Mouse (Mus musculus) fibroblast of lung, adult 2 months (primary cell): Measurements from ENCODE around the gene Platr17.
A peak's percentile ranks its signal among the peaks of the same experiment; 100 is the strongest.

ENCODE experiments used
- DNase-seq: peaks from one replicate; pipeline ENCODE4 v3.0.0-alpha.2; 2011; ENCODE audit warnings: low read depth

Platr17 gene

DNA sequence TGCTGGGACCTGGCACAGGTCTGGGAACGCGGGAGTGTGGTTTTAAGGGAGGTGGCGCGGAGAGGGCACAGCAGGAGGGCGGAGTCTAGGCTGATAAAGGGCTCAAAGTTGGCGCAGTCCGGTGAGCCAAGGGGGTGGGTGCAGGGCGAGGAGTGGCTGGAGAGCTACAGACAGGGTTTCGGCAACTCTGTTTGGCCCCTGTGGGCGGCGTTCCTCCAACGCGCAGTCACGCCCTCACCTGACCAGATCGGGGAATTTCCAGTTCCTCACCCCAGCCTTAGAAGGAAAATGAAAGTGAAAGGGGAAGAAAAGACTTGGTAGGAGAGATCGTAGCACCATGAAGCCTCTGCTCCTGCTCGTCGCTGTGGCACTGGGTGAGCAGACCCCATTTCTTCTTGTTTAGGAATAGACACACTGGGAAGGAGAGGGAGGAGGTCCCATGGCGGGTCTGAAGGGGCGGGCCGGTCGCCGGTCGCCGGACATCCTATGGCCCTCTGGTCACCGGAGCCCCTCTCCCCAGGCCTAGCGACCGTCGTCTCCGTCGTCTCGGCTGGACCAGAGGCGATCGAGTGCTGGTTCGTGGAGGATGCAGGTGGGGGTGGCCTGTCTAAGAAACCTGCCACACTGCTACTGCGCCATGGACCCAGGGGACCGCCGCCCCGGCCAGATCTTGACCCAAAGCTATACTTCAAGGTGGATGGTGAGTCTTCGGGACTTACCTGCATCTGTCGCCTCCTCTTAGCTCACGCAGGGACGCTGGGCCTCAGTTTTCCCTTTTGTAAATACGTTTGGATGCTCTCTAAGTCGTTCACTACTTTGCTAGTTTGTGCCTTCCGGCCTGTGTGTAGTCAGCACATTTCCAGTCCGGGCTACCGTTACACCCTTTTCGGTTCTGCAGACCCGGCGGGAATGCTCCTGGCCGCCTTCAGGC, 14.7 kb downstream of the Platr17 start:
- peak; percentile 78 for DNase-seq

DNA sequence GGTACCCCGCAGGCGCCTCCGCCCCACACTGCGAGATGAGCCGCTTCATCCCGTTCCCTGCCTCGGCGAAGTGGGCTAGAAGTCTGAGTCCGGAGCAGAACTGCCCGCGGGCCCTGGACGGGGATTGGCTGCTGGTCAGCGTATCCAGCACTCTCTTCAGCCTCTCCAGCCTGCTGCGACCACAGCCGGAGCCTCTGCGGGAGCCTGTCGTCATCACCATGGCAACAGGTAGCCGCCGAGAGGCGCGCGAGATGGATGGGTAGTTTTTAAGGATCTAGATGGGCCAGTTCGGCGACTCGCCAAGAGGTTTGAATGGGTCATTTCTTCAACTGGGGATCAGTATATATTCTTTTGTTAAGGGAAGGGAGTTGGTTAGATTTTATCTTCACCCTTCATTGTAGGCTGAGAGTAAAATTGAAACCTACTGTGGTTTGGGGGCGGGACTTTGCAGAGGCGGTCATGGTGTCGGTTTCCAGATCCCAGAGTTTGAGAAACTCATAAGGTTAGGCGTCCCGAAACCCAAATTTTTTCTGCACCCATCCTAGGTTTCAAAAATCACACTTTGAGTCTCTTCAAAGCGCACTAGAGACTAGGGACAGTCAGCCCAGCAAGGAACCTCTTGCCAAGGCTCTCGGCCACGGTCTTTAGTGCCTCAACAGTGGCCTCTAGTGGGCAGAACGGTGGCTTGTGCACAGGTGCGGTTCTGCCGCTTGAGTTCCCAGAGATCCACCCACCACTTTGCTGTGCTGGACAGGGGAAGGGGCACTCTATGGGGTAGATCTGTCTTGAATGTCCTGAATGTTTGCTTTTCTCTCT, 15.6 kb downstream of the Platr17 start:
- DNase-seq, result peak; percentile 64

GRCm38 (mm10) chr17:33921361-33921760, 16.4 kb downstream of the Platr17 start:
- DNase-seq, result no peak

DNA sequence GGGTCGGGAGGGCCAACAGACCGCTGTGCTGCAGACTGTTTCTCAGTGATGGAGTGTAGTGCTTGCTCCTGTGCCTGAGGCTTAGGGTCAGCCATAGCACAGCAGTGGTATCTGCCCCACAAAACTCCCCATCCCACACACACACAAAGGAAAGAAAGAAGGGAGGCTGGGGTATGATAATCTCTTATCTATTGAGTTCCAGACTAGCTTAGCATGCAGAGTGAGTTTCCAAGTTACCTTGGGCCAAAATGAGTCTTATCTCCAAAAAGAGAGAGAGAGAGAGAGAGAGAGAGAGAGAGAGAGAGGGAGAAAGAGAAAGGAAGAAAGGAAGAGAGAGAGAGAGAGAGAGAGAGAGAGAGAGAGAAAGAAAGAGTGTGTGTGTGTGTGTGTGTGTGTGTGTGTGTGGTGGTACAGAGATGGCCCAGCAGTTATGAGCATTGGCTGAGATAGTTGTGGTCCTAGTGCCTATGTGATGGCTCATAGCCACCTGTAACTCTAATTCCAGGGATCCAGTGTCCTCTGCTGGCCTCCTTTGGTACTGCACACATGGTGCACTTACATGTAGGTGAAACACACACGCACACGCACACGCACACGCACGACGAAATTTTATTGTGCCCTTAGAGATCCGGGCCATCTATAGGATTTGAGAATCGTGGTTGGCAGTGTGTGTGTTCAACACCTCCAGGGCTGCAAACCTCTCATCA, 19.8 kb downstream of the Platr17 start:
- no peak for DNase-seq

DNA sequence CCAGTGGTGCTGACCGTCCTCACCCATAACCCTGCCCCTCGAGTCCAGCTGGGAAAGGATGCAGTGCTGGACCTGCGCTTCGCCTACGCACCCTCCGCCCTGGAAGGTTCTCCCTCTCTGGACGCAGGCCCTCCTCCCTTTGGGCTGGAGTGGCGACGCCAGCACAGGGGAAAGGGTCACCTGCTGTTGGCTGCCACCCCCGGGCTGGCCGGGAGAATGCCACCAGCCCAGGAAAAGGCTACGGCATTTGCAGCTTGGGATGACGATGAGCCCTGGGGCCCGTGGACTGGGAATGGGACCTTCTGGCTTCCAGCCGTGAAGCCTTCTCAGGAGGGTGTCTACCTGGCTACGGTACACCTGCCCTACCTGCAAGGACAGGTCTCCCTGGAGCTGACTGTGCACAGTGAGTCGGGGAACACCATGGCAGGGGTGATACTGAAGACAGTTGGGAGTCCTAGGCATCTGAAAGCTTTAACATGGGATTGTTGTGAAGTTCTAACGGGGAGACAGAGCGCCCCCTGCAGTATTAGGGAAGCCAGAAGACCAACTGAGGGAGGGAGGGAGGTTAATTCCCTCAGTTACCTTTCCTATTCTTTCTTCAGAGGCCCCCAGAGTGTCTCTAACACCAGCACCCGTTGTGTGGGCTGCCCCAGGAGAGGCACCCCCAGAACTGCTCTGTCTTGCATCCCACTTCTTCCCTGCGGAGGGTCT, 20.6 kb downstream of the Platr17 start:
- no peak for DNase-seq

GRCm38 (mm10) chr17:33926207-33926932, 21.4 kb downstream of the Platr17 start:
- DNase-seq, result no peak

DNA sequence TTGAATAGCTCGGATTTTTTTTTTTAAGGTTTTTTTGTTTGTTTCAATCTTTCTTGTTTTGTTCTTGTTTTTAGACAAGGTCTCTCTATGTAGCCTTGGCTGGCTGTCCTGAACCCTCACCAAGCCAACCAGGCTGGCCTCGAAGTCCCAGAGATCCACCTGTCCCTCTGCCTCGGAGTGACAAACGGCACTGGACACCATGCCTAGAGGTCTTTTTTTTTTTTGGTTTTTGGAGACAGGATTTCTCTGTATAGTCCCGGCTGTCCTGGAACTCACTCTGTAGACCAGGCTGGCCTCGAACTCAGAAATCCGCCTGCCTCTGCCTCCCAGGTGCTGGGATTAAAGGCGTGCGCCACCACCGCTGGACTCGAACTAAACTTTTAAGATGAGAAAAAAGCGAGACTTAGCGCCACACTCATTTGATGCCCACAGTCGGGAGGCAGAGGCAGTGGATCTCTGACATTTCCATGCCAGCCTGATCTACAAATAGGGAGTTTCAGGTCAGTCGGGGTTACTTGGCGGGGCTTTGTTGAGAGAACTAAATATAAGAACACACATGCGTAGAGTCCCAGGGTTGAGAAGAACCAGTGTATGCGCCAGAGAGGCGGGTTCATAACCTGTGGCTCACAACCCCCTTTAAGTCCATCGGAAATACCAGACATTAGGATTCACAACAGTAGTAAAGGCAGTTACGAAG, 23.5 kb downstream of the Platr17 start:
- no peak for DNase-seq

GRCm38 (mm10) chr17:33929371-33930279, 24.7 kb downstream of the Platr17 start, which contains the start of gene Rgl2:
Gene Rgl2 (plus strand): TSS chr17:33929543.
- no peak for DNase-seq

- no peak for DNase-seq
Observed at GRCm38 (mm10) chr17:33930280-33931158, 25.6 kb downstream of the Platr17 start.

DNA sequence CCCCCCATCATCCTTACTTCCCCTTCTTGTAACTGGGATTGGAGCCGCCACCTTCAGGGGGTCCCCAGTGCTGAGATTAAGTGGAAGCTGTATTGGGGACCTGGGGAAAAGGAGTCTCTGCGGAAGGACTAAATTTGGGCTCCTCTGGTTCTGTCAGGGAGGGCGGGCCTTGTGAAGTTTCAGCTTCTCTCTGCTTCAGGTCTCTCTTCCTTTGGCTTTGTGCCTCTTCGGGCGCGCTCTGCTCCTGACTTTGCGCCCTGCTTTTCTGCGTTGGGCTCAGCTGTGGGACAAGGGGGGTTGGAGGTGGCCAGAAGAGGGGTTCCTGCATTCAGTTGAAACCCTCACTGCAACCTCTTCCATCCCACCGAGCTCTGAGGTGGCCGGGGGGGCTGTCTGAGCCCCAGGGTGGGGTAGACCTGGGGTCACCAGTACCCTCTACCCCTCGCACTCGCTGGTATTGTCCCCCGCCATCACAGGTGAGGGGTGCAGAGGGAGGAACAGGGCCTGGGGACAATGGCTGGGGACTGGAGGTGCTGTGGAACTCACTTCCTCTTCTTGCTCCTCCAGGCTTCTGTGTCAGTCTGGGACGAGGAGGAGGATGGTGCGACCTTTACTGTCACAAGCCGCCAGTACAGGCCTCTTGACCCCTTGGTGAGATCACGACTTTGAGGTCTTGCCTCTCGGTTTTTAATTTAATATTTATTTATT, 26.4 kb downstream of the Platr17 start:
- no peak for DNase-seq

DNA sequence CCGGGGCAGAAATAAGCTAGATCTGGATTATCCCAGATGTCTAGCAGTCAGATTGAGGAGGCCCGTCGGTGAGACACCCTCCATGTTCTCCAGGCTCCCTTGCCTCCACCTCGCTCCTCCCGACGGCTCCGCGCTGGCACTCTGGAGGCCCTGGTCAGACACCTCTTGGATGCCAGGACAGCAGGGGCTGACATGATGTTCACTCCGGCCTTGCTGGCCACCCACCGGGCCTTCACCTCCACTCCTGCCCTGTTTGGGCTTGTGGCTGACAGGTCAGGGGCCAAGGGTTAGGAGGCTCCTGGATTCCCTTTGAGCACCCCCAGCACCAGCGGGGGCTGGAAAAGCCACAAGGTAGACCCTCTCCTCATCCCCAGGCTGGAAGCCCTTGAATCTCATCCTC, 27.0 kb downstream of the Platr17 start:
- DNase-seq, result no peak

DNA sequence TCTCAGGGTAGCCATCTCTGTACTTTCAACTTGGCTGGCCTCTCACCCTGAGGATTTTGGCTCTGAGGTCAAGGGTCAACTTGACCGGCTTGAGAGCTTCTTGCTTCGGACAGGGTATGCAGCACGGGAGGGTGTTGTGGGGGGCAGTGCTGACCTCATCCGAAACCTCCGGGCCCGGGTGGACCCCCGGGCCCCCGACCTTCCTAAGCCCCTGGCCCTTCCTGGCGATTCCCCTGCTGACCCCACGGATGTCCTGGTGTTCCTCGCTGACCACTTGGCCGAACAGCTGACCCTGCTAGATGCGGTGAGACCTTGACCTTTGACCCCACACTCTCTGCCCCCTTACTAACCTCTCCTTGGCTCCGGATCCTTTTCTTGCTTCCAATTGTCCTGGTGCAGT, 27.5 kb downstream of the Platr17 start:
- DNase-seq, result no peak

- DNase-seq, result no peak
Observed at GRCm38 (mm10) chr17:33932970-33933369, 28.0 kb downstream of the Platr17 start.

- DNase-seq, result no peak
Observed at GRCm38 (mm10) chr17:33935422-33936055, 30.6 kb downstream of the Platr17 start.

- DNase-seq, result no peak
Observed at GRCm38 (mm10) chr17:33936993-33937392, 32.1 kb downstream of the Platr17 start.

GRCm38 (mm10) chr17:33938783-33939182, 33.8 kb downstream of the Platr17 start:
- DNase-seq, result no peak

- peak; percentile 82 for DNase-seq
Observed at GRCm38 (mm10) chr17:33940206-33940805, 35.4 kb downstream of the Platr17 start, which contains the start of the genes Pfdn6 and Wdr46. Gene Pfdn6 (minus strand): TSS chr17:33940343. Gene Wdr46 (plus strand): TSS chr17:33940660.
